Mouse (Mus musculus) midbrain, embryonic 12.5 days (tissue): ENCODE results near the gene Gpr141. TPM values are rescaled to one million over a fixed set of nuclear protein-coding genes. Genes with fewer than 3 reads are reported as not detected.

Experiments
- ATAC-seq: fragments of 200-750 bp; cut with Nextera tagmentation; 2 replicates; pipeline ENCODE4 v1.8.0; 2017; ENCODE audit warnings: low read depth, moderate TSS enrichment, moderate library complexity; ENCODE audit not compliant: low FRiP score
- H3K27ac ChIP-seq: fragments of 300-500 bp; sonication (generic); replicated peaks from 2 replicates; pipeline ENCODE4 v1.5.1; 2016; ENCODE audit warnings: mild to moderate bottlenecking
- H3K27me3 ChIP-seq: fragments of 300-500 bp; sonication (generic); 2 replicates; pipeline ENCODE4 v1.6.1; 2016; ENCODE audit warnings: mild to moderate bottlenecking
- H3K36me3 ChIP-seq: fragments of 300-500 bp; sonication (generic); 2 replicates; pipeline ENCODE4 v1.6.1; 2016
- H3K4me1 ChIP-seq: fragments of 300-500 bp; sonication (generic); 2 replicates; pipeline ENCODE4 v1.6.1; 2016
- H3K4me2 ChIP-seq: fragments of 300-500 bp; sonication (generic); replicated peaks from 2 replicates; pipeline ENCODE4 v1.6.1; 2016; ENCODE audit warnings: mild to moderate bottlenecking, moderate library complexity
- H3K4me3 ChIP-seq: fragments of 300-500 bp; sonication (generic); 2 replicates; pipeline ENCODE4 v1.5.1; 2016; ENCODE audit warnings: mild to moderate bottlenecking
- H3K9ac ChIP-seq: fragments of 300-500 bp; sonication (generic); replicated peaks from 2 replicates; pipeline ENCODE4 v1.6.1; 2016; ENCODE audit warnings: mild to moderate bottlenecking, moderate library complexity
- H3K9me3 ChIP-seq: fragments of 300-500 bp; sonication (generic); 2 replicates; pipeline ENCODE4 v1.6.1; 2016; ENCODE audit warnings: mild to moderate bottlenecking
- WGBS: fragments of 180-500 bp; shearing (Covaris S2); methylation state at CpG from one replicate; pipeline ENCODE4 v1.1.7; 2016; 5-methylcytosine and 5-hydroxymethylcytosine counted together
- polyA plus RNA-seq: library from polyadenylated mRNA; unstranded; fragments of >200 nt; fragmentation: Nextera tagmentation; extraction: Ambion mirVana; gene quantifications from 2 replicates; pipeline ENCODE4 v1.2.1, GENCODE M21; 2016

Gene Gpr141
- polyA plus RNA-seq, 1 experiment from 2014 or later = not detected

- 80% methylated on average over 2 of the region's 2 CpGs for WGBS
- Histone ChIP-seq H3K27me3 (no peaks in the 10 kb centered on the region), H3K4me1 (no peaks in the 10 kb centered on the region), H3K4me3 (no peak overlapping the region), H3K36me3 (no peaks in the 10 kb centered on the region), H3K4me2 (no peak overlapping the region), H3K27ac (no peak overlapping the region), H3K9ac (no peak overlapping the region), H3K9me3 (no peaks in the 10 kb centered on the region)
- ATAC-seq = no peak
Observed at GRCm38 (mm10) chr13:19717201-19717600, 106.9 kb downstream of the Gpr141 start.

GRCm38 (mm10) chr13:19703806-19704205 lies 120.3 kb downstream of the Gpr141 start:
- no peak overlapping the region for H3K27ac ChIP-seq
- H3K9me3 ChIP-seq = no peaks in the 10 kb centered on the region
- H3K36me3 ChIP-seq = no peaks in the 10 kb centered on the region
- 38% methylated on average over 4 of the region's 4 CpGs for WGBS
- H3K4me2 ChIP-seq = no peak overlapping the region
- no peak for ATAC-seq
- H3K9ac ChIP-seq = no peak overlapping the region
- H3K27me3 ChIP-seq = no peaks in the 10 kb centered on the region
- H3K4me3 ChIP-seq = no peak overlapping the region
- no peaks in the 10 kb centered on the region; the same call in 1 of the 2 replicates for H3K4me1 ChIP-seq

- H3K27me3 ChIP-seq = peaks cover 12% of the 10 kb centered on the region
- WGBS = 78% methylated on average over 11 of the region's 11 CpGs
- no peaks in the 10 kb centered on the region; the same call in 1 of the 2 replicates for H3K4me1 ChIP-seq
- H3K27ac ChIP-seq = no peak overlapping the region
- no peak overlapping the region for H3K9ac ChIP-seq
- ATAC-seq = 0 out of 2 replicates have a peak, but pooled peaks have one; percentile 45
- no peak overlapping the region for H3K4me2 ChIP-seq
- H3K36me3 ChIP-seq = no peaks in the 10 kb centered on the region
- H3K9me3 ChIP-seq = no peaks in the 10 kb centered on the region
- H3K4me3 ChIP-seq = no peak overlapping the region
Observed at GRCm38 (mm10) chr13:19701443-19702078, 122.5 kb downstream of the Gpr141 start.

- Histone ChIP-seq H3K36me3 (no peaks in the 10 kb centered on the region), H3K4me1 (no peaks in the 10 kb centered on the region; the same call in 1 of the 2 replicates), H3K9ac (no peak overlapping the region), H3K27ac (no peak overlapping the region), H3K27me3 (peaks cover 13% of the 10 kb centered on the region), H3K9me3 (no peaks in the 10 kb centered on the region), H3K4me2 (no peak overlapping the region), H3K4me3 (no peak overlapping the region)
- 88% methylated on average over 4 of the region's 4 CpGs for WGBS
- no peak for ATAC-seq
Observed at GRCm38 (mm10) chr13:19700733-19701442, 123.2 kb downstream of the Gpr141 start.

Other genes starting within 250 kb of the Gpr141 start
- gene Epdr1, start 204.3 kb downstream of the Gpr141 start, polyA plus RNA-seq = 22.6 and 22.8 TPM in 2 replicates
- gene Sfrp4, start 201.2 kb downstream of the Gpr141 start, polyA plus RNA-seq = 1.9 and 2.2 TPM in 2 replicates
- gene Nme8, start 126.5 kb downstream of the Gpr141 start, polyA plus RNA-seq = not detected in 2 replicates